Mouse (Mus musculus) heart, adult 11 months (tissue): ENCODE results near the gene Mrpl3.

ENCODE experiments used
- DNase-seq: peaks from one replicate; pipeline ENCODE4 v3.0.0; 2022

The Mrpl3 gene

DNA sequence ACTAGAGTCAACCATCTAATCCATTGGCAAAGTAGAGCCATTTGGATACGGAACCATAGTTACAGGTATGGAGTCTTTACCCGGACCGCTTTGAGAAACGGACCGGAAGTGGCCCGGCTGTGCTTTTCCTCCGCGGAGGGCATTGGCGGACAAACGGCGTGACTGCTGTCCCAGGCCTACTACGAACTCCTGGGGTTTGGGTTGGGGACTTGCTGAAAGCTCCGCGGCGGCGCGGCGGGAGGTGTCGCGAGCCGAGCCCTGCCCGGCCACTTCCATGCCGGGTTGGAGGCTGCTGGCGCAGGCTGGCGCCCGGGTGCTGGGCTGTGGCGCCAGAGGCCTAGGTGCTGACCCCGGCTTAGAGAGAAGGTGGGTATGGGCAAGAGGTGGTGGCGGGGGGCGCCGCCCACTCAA lies at the start of gene Mrpl3:
Gene Mrpl3 (plus strand): TSS at position 93 of the 411 bp plus-strand sequence.
- peak; percentile 96 for DNase-seq

- peak; percentile 53 for DNase-seq
Observed at GRCm38 (mm10) chr9:105010721-105011120, 42.3 kb upstream of the Mrpl3 start.

GRCm38 (mm10) chr9:105018186-105018585 lies 34.9 kb upstream of the Mrpl3 start:
- DNase-seq = peak; percentile 56

DNA sequence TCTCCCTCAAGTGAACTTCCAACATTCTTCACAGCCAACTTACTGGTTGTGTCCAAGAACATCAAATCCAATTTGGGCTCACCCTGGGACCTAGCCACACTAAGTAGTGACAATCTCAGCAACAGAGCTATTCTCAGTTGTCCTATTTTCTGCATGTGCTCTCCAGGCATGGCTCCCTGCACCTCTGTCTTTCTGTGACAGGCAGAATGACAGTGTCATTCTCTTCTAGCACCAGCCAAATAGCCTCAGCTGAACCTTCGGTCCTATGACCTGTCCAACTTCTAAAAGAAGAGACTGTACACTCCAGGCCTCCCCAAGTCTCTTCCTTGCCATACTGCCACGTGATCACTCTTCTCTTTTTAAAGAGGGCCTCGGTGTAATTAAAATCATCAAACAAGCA lies 24.7 kb upstream of the Mrpl3 start:
- DNase-seq = peak; percentile 97

DNA sequence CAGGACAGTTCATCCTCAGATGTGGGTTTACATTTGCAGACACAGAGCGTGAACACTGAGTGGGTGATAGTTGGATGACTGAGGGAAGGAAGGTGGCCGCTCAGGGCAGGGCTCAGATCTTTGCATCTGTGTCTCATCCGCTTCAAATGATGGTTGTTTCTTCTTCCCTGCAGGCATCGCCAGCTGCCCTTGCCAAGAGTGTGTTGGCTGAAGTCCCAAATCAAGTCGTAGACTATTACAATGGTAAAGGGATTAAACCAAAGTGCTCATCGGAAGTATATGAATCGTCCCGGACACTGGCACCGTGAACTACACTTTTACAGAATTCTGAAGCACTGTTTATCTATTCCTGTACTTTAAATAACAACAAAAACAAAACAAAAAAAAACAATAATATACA lies 20.5 kb upstream of the Mrpl3 start:
- DNase-seq = peak; percentile 55

DNA sequence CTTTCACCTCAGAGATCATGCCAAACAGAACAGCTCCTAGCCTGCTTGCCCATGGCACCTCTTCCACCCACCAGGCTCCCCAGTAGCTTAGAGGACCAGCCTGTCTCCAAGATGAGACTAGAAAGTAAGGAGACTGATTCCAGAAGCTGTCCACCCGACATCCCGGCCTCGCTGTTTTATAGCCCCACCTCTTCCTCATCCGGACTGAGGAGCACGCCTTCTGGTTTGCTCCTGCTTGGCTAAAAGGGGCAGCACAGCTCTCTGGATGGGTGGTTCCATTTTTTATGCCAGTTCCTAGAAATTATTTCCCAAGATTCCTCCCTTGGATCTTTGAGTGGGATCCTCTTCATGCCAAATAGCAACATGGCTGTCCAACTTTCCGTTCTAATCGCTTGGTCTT lies 19.4 kb upstream of the Mrpl3 start:
- DNase-seq = peak; percentile 93

DNA sequence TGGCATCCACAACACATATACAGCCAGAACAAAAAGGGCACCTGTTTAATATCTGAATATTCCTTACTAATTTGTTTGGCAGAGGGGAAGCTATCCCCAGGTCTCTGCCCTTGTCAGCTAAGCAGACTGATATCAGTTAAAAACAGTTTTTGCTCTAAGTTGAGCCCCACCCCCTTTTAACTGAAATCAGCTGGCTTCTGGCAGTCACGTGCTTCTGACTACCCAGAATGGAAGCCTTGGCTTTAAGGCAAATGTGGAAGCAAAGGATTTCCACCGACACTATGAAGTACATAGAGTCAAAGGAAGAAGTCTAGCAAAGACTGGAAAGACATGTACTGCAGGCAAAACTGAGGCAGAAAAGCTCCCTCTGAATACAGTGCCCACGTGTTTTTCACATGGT lies 15.2 kb upstream of the Mrpl3 start:
- DNase-seq = peak; percentile 40

DNA sequence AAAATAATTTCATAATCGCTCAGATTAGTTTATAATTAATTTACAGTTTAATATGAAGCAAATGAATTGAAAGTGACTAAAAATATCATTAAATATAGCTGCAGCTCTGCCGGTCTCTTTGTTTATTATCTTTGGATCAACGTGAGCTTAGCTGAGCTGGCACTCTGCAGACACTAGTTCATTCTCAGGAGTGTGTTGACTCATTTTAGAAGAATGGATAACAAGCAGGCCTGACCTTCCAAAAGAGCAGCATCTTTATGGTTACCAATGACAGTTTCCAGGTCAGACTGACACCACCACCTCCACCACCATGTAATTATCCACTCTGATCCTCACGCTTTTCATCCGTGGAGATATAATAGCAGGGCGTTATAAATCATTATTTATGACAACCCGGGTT lies 7.0 kb upstream of the Mrpl3 start:
- peak; percentile 53 for DNase-seq

DNA sequence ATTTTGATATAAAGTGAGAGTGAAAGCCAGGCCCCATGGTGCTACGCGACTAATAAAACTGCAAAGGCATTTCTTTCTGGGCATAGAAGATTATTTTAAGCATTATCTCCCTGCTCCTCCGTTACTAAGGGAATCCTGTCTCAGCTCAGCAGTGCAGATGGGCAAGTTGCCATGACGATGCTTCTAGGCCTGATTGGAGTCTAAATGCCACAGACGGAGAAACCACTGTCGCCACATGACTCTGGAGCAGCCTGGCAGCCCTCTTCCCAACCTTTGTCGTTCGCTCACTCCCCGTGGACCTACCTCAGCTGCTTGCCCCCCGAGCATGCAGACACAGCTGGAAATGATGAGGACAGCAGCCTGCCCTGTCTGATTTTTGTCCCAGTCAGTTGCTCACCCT lies 4.7 kb upstream of the Mrpl3 start:
- peak; percentile 69 for DNase-seq

DNA sequence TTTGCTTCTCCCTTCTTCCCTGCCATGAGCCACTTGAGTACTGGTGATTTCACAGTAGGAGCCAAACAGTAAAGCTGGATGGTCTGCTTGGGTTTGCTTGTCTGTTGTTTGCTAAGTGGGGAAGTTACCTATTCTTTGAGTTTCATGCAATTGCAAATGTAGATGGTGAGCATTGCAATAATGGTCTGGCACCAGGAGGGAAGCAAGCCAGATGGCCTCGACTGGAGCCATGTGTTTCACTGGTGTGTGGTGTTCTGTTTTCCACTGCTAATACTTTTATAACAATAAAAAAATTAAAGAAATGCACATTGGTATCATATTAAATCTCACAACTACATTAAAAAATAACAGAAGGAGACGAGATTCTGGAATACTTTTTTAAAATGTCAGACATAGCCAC lies 3.4 kb upstream of the Mrpl3 start:
- peak; percentile 35 for DNase-seq

- DNase-seq = no peak
Observed at GRCm38 (mm10) chr9:105050257-105050656, 2.8 kb upstream of the Mrpl3 start.

GRCm38 (mm10) chr9:105053812-105054211 lies 773 bp downstream of the Mrpl3 start:
- DNase-seq = peak; percentile 11

DNA sequence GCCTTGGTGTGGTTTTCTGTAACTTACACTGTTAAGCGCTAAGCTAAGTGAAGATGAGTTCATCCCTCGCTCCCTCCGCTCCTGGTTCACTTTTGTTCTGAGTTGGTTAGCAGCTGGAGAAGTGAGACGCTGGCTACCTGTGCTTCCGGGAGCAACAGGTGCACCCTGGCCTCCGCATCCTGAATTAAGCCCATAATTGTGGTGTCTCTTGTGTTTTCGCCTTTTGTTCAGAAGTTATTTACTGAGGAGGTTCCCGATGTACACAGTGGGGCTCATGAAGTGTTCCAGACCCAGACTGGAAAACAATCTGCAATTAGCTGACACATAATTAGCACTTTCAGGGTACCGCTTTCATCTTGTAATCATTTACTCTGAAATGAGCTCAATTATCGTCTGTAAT lies 16.1 kb downstream of the Mrpl3 start:
- DNase-seq = no peak

GRCm38 (mm10) chr9:105072991-105073748 lies 20.1 kb downstream of the Mrpl3 start:
- DNase-seq = peak; percentile 81

- DNase-seq = peak; percentile 78
Observed at GRCm38 (mm10) chr9:105074851-105075250, 21.8 kb downstream of the Mrpl3 start.

- peak; percentile 80 for DNase-seq
Observed at GRCm38 (mm10) chr9:105076756-105077424, 23.9 kb downstream of the Mrpl3 start.

GRCm38 (mm10) chr9:105078460-105078859 lies 25.4 kb downstream of the Mrpl3 start:
- DNase-seq = peak; percentile 51

GRCm38 (mm10) chr9:105080246-105080645 lies 27.2 kb downstream of the Mrpl3 start:
- DNase-seq = peak; percentile 64

DNA sequence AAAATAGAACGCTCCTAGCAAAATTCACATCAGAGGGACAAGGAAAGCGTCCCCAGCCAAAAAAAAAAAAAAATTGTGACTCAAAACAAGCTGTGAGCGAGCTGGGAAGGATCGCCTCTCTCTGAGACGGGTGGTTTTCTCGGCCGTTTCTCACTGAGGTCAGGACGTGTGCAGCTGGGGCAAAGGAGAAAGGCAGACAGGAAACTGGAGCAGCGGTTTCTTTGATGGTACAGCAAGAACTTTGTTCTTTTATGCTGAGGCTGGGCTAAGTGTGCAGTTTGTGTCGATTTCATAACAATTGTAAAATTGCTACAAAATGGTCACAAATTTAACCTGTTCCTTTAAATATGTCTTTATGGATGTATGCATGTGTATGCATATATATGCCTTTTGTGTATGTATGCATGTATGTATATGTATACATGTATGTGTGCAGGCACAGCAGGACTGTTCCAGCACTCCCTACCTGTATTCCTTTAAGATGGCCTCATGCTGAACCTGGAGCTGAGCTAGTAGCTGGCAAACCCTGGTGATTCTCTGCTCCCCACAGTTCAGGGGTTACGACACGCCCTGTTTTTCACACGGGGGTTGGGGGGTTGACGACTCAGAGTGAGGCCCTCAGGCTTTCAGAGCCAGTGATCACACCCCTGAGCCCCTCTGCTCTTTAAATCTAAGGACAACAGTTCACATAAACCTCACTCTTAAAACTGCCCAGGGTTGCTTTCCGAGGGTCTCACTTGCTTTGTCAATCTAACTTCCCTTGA lies 48.0 kb downstream of the Mrpl3 start:
- DNase-seq = no peak

- DNase-seq = no peak
Observed at GRCm38 (mm10) chr9:105101911-105102310, 48.9 kb downstream of the Mrpl3 start.

DNA sequence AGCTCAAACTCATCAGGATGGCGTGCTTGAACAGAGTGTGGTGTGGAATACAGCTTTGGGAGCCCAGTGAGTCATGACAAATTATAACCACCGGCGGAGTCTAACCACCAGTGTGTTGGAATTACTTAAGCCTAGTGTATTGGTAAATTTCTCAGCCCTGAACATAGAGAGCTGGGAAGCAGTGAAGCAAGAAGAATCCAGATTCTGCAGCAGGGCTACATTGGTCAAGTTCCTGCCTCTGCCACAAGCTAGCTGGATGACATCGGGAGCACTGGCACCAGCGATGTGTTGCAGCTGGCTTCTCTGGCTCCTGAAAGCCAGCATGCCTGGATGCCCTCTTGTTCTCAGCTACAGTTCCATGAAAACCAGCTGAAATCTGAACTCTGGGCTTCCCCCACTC lies 50.9 kb downstream of the Mrpl3 start:
- no peak for DNase-seq

GRCm38 (mm10) chr9:105125206-105125605 lies 72.2 kb downstream of the Mrpl3 start:
- DNase-seq = peak; percentile 68
